Comparison of ENCODE assay signal across 15 mouse cellular contexts in genomic region chr2:72677731-72678130, GRCm38 (mm10).
"Had no signal": no experiment of that assay in that cellular context is flagged by ENCODE, and none has a peak within 500 bp of the region (broad histone marks: within the 10 kb centered on the region; RNA-seq: fewer than 3 reads in every experiment).

No protein-coding gene starts in this region.

- H3K27me3 ChIP-seq: limb, embryonic 15.5 days; liver, embryonic 13.5 days; lung, embryonic 15.5 days had no signal

- H3K27ac ChIP-seq: kidney, postnatal 0 days; limb, embryonic 15.5 days; liver, embryonic 13.5 days; lung, embryonic 15.5 days; macrophage; midbrain, embryonic 15.5 days; neural tube, embryonic 12.5 days; stomach, postnatal 0 days had no signal

- H3K9me3 ChIP-seq: limb, embryonic 15.5 days; liver, embryonic 13.5 days; lung, embryonic 15.5 days; megakaryocyte, embryonic 14.5 days; midbrain, embryonic 15.5 days; neural tube, embryonic 12.5 days had no signal

- H3K4me2 ChIP-seq: limb, embryonic 15.5 days; liver, embryonic 13.5 days; lung, embryonic 15.5 days; midbrain, embryonic 11.5 days; midbrain, embryonic 15.5 days; neural tube, embryonic 12.5 days had no signal

- H3K4me3 ChIP-seq: limb, embryonic 15.5 days; liver, embryonic 13.5 days; lung, embryonic 15.5 days; megakaryocyte, embryonic 14.5 days; midbrain, embryonic 15.5 days; neural tube, embryonic 12.5 days had no signal

- H3K36me3 ChIP-seq: limb, embryonic 15.5 days; liver, embryonic 13.5 days; lung, embryonic 15.5 days; midbrain, embryonic 15.5 days; neural tube, embryonic 12.5 days had no signal

- H3K9ac ChIP-seq: limb, embryonic 15.5 days; liver, embryonic 13.5 days; liver, postnatal 0 days; lung, embryonic 15.5 days; midbrain, embryonic 15.5 days; neural tube, embryonic 12.5 days had no signal

- DNase-seq: kidney, adult 11 months; kidney, adult 9 months; liver, embryonic 13.5 days; liver, postnatal 0 days; lung, postnatal 14 days; thymus, postnatal 25 days had no signal

- H3K4me1 ChIP-seq: liver, embryonic 13.5 days; neural tube, embryonic 12.5 days had no signal

- ATAC-seq: liver, postnatal 0 days; midbrain, embryonic 15.5 days had no signal
